Mouse (Mus musculus) 3134 (cell line): ENCODE data around the gene Prdx3.

Experiments used
- DNase-seq: peaks from one replicate; pipeline ENCODE4 v3.0.0-alpha.2; 2011; ENCODE audit warnings: low spot score; ENCODE audit not compliant: insufficient read length; ENCODE audit errors: extremely low read depth

The Prdx3 gene

GRCm38 (mm10) chr19:60874064-60874694 lies at the start of gene Prdx3:
Prdx3 (minus strand) TSS chr19:60874556.
- peak; percentile 96 for DNase-seq

- no peak for DNase-seq
These were observed 42.7 kb upstream of the Prdx3 start for GRCm38 (mm10) chr19:60916869-60917570.

GRCm38 (mm10) chr19:60915862-60916261 lies 41.5 kb upstream of the Prdx3 start:
- no peak for DNase-seq

- no peak for DNase-seq
These were observed 40.9 kb upstream of the Prdx3 start for GRCm38 (mm10) chr19:60915236-60915635.

GRCm38 (mm10) chr19:60911653-60912052 lies 37.3 kb upstream of the Prdx3 start:
- DNase-seq = no peak

GRCm38 (mm10) chr19:60910304-60910703 lies 35.9 kb upstream of the Prdx3 start:
- no peak for DNase-seq

- DNase-seq = no peak
These were observed 31.1 kb upstream of the Prdx3 start for GRCm38 (mm10) chr19:60905477-60905876.

GRCm38 (mm10) chr19:60903971-60904370 lies 29.6 kb upstream of the Prdx3 start:
- DNase-seq = no peak

- no peak for DNase-seq
These were observed 28.8 kb upstream of the Prdx3 start for GRCm38 (mm10) chr19:60903139-60903538.

GRCm38 (mm10) chr19:60895251-60895880 lies 21.0 kb upstream of the Prdx3 start:
- no peak for DNase-seq

GRCm38 (mm10) chr19:60891934-60892547 lies 17.7 kb upstream of the Prdx3 start:
- peak; percentile 19 for DNase-seq

- DNase-seq = peak; percentile 52
These were observed 16.7 kb upstream of the Prdx3 start for GRCm38 (mm10) chr19:60891123-60891470.

- DNase-seq = peak; percentile 81
These were observed 16.2 kb upstream of the Prdx3 start for GRCm38 (mm10) chr19:60890391-60891122.

GRCm38 (mm10) chr19:60889714-60890315 lies 15.5 kb upstream of the Prdx3 start, which contains the start of gene Grk5:
Grk5 (plus strand) TSS chr19:60889749.
- peak; percentile 96 for DNase-seq

- peak; percentile 80 for DNase-seq
These were observed 14.9 kb upstream of the Prdx3 start for GRCm38 (mm10) chr19:60889101-60889713.

GRCm38 (mm10) chr19:60887637-60888036 lies 13.3 kb upstream of the Prdx3 start:
- DNase-seq = no peak

- DNase-seq = peak; percentile 15
These were observed 8.8 kb upstream of the Prdx3 start for GRCm38 (mm10) chr19:60883129-60883528.

GRCm38 (mm10) chr19:60873501-60873900 lies 855 bp downstream of the Prdx3 start:
- no peak for DNase-seq

GRCm38 (mm10) chr19:60872272-60872671 lies 2.1 kb downstream of the Prdx3 start:
- DNase-seq = no peak

- DNase-seq = no peak
These were observed 3.0 kb downstream of the Prdx3 start for GRCm38 (mm10) chr19:60871366-60871765.
